Mouse (Mus musculus) embryonic facial prominence, embryonic 11.5 days (tissue): ENCODE results near the gene Mxra8. TPM values are rescaled to one million over a fixed set of nuclear protein-coding genes. Genes with fewer than 3 reads are reported as not detected.
A peak's percentile ranks its signal among the peaks of the same experiment; 100 is the strongest.

Source experiments
- ATAC-seq: fragments of 200-750 bp; cut with Nextera tagmentation; replicated peaks from 2 replicates; pipeline ENCODE4 v1.8.0; 2017; ENCODE audit warnings: low read depth; ENCODE audit not compliant: insufficient number of reproducible peaks, low FRiP score, low TSS enrichment
- DNase-seq: peaks from one replicate; pipeline ENCODE4 v3.0.0-alpha.2; 2015; ENCODE audit warnings: low spot score
- H3K27ac ChIP-seq: fragments of 300-500 bp; sonication (generic); replicated peaks from 2 replicates; pipeline ENCODE4 v1.5.1; 2014; ENCODE audit warnings: mild to moderate bottlenecking, low read depth, low read length, control low read depth
- H3K27me3 ChIP-seq: fragments of 300-500 bp; sonication (generic); 2 replicates; pipeline ENCODE4 v1.6.1; 2014; ENCODE audit warnings: mild to moderate bottlenecking, low read length, moderate library complexity, mixed read lengths; ENCODE audit not compliant: control insufficient read depth, insufficient read depth
- H3K36me3 ChIP-seq: fragments of 300-500 bp; sonication (generic); replicated peaks from 2 replicates; pipeline ENCODE4 v1.6.1; 2014; ENCODE audit warnings: low read depth, mild to moderate bottlenecking, low read length, moderate library complexity, mixed read lengths; ENCODE audit not compliant: control insufficient read depth, insufficient read depth
- H3K4me1 ChIP-seq: fragments of 300-500 bp; sonication (generic); 2 replicates; pipeline ENCODE4 v1.6.1; 2014; ENCODE audit warnings: low read length, mixed read lengths; ENCODE audit not compliant: control insufficient read depth, insufficient read depth
- H3K4me2 ChIP-seq: fragments of 300-500 bp; sonication (generic); 2 replicates; pipeline ENCODE4 v1.6.1; 2014; ENCODE audit warnings: low read depth, mild to moderate bottlenecking, control low read depth, low read length, moderate library complexity
- H3K4me3 ChIP-seq: fragments of 300-500 bp; sonication (generic); 2 replicates; pipeline ENCODE4 v1.5.1; 2014; ENCODE audit warnings: low read depth, low read length, control low read depth
- H3K9ac ChIP-seq: fragments of 300-500 bp; sonication (generic); replicated peaks from 2 replicates; pipeline ENCODE4 v1.6.1; 2014; ENCODE audit warnings: mild to moderate bottlenecking, control low read depth, low read length
- H3K9me3 ChIP-seq: fragments of 300-500 bp; sonication (generic); replicated peaks from 2 replicates; pipeline ENCODE4 v1.6.1; 2016; ENCODE audit warnings: mild to moderate bottlenecking, low read length, inconsistent platforms, mixed read lengths; ENCODE audit not compliant: control insufficient read depth
- WGBS: fragments of 180-500 bp; shearing (Covaris S2); extraction: QIAGEN DNeasy Blood & Tissue Kit; methylation state at CpG from one replicate; pipeline ENCODE4 v1.1.7; 2014; 5-methylcytosine and 5-hydroxymethylcytosine counted together
- polyA plus RNA-seq: library from polyadenylated mRNA; unstranded; fragments of >200 nt; fragmentation: Nextera tagmentation; extraction: Ambion mirVana; gene quantifications from 2 replicates; pipeline ENCODE4 v1.2.1, GENCODE M21; 2014

Gene Mxra8
- polyA plus RNA-seq, 1 experiment from 2014 or later: 38.2 TPM

- Histone ChIP-seq H3K27ac (no peak overlapping the region), H3K9ac (no peak overlapping the region), H3K4me1 (no peaks in the 10 kb centered on the region), H3K4me3 (no peak overlapping the region), H3K9me3 (no peaks in the 10 kb centered on the region), H3K36me3 (peaks cover 3% of the 10 kb centered on the region; the same call in 1 of the 2 replicates), H3K4me2 (no peak overlapping the region), H3K27me3 (no peaks in the 10 kb centered on the region)
- no peak for DNase-seq
- no peak for ATAC-seq
- 92% methylated on average over 12 of the region's 12 CpGs for WGBS
These were observed 15.5 kb downstream of the Mxra8 start for GRCm38 (mm10) chr4:155854991-155855390.

GRCm38 (mm10) chr4:155856071-155856470 is 16.6 kb downstream of the Mxra8 start:
- H3K4me2 ChIP-seq: no peak overlapping the region
- WGBS: 93% methylated on average over 12 of the region's 12 CpGs
- H3K4me1 ChIP-seq: no peaks in the 10 kb centered on the region
- no peak overlapping the region for H3K4me3 ChIP-seq
- H3K36me3 ChIP-seq: peaks cover 3% of the 10 kb centered on the region; the same call in 1 of the 2 replicates
- H3K27ac ChIP-seq: no peak overlapping the region
- ATAC-seq: no peak
- no peak for DNase-seq
- no peaks in the 10 kb centered on the region for H3K9me3 ChIP-seq
- H3K9ac ChIP-seq: no peak overlapping the region
- H3K27me3 ChIP-seq: no peaks in the 10 kb centered on the region

GRCm38 (mm10) chr4:155856881-155857280 is 17.4 kb downstream of the Mxra8 start:
- H3K36me3 ChIP-seq: peaks cover 3% of the 10 kb centered on the region; the same call in 1 of the 2 replicates
- no peak overlapping the region for H3K4me3 ChIP-seq
- 89% methylated on average over 3 of the region's 3 CpGs for WGBS

GRCm38 (mm10) chr4:155859318-155859717 is 19.8 kb downstream of the Mxra8 start:
- H3K9me3 ChIP-seq: no peaks in the 10 kb centered on the region
- no peaks in the 10 kb centered on the region for H3K4me1 ChIP-seq
- 18% methylated on average over 13 of the region's 13 CpGs for WGBS
- H3K4me3 ChIP-seq: no peak overlapping the region
- peak; percentile 24; the same call in 1 of the 2 replicates for ATAC-seq
- H3K4me2 ChIP-seq: no peak overlapping the region
- peaks cover 3% of the 10 kb centered on the region; the same call in 1 of the 2 replicates for H3K36me3 ChIP-seq
- H3K9ac ChIP-seq: no peak overlapping the region
- H3K27me3 ChIP-seq: no peaks in the 10 kb centered on the region
- no peak overlapping the region for H3K27ac ChIP-seq
- peak; percentile 86 for DNase-seq

More at GRCm38 (mm10) chr4:155856881-155857280, 17.4 kb downstream of the Mxra8 start:
- Histone ChIP-seq H3K27ac (no peak overlapping the region), H3K27me3 (no peaks in the 10 kb centered on the region), H3K4me1 (no peaks in the 10 kb centered on the region), H3K9ac (no peak overlapping the region), H3K4me2 (no peak overlapping the region), H3K9me3 (no peaks in the 10 kb centered on the region)
- DNase-seq (no peak), ATAC-seq (no peak)

- ATAC-seq (no peak), DNase-seq (no peak)
- Histone ChIP-seq H3K4me1 (no peaks in the 10 kb centered on the region), H3K4me2 (no peak overlapping the region), H3K4me3 (no peak overlapping the region), H3K27ac (no peak overlapping the region), H3K9me3 (no peaks in the 10 kb centered on the region), H3K36me3 (no peaks in the 10 kb centered on the region), H3K27me3 (no peaks in the 10 kb centered on the region), H3K9ac (no peak overlapping the region)
- WGBS: 91% methylated on average over 7 of the region's 7 CpGs
These were observed 22.3 kb downstream of the Mxra8 start for GRCm38 (mm10) chr4:155861787-155862186.

- no peaks in the 10 kb centered on the region for H3K36me3 ChIP-seq
- WGBS: 78% methylated on average over 5 of the region's 5 CpGs
These were observed 23.5 kb downstream of the Mxra8 start, which contains the start of gene Tas1r3 for GRCm38 (mm10) chr4:155863001-155863400. TSS of gene Tas1r3 (minus strand) at chr4:155863362.

GRCm38 (mm10) chr4:155868614-155869298 is 29.3 kb downstream of the Mxra8 start:
- H3K36me3 ChIP-seq: no peaks in the 10 kb centered on the region; the same call in 1 of the 2 replicates
- no peaks in the 10 kb centered on the region for H3K27me3 ChIP-seq
- peak overlapping the region; percentile 86 for H3K4me3 ChIP-seq
- no peaks in the 10 kb centered on the region for H3K9me3 ChIP-seq
- H3K9ac ChIP-seq: peak overlapping the region; percentile 50
- DNase-seq (no peak), ATAC-seq (peak; percentile 61; the same call in 1 of the 2 replicates)
- 8% methylated on average over 22 of the region's 22 CpGs for WGBS
- H3K4me1 ChIP-seq: no peaks in the 10 kb centered on the region
- no peak overlapping the region for H3K27ac ChIP-seq
- H3K4me2 ChIP-seq: peak overlapping the region; percentile 68

More at GRCm38 (mm10) chr4:155863001-155863400, 23.5 kb downstream of the Mxra8 start, which contains the start of gene Tas1r3:
- Histone ChIP-seq H3K4me2 (no peak within 1 kb of the TSS), H3K4me3 (no peak within 1 kb of the TSS), H3K9ac (no peak within 1 kb of the TSS), H3K9me3 (no peaks in the 10 kb centered on the region), H3K4me1 (no peaks in the 10 kb centered on the region), H3K27ac (no peak within 1 kb of the TSS), H3K27me3 (no peaks in the 10 kb centered on the region)
- no peak for DNase-seq
- no peak for ATAC-seq

- Histone ChIP-seq H3K9ac (peak within 1 kb of the TSS; percentile 87), H3K4me2 (peak within 1 kb of the TSS; percentile 68), H3K36me3 (no peaks in the 10 kb centered on the region; the same call in 1 of the 2 replicates), H3K27me3 (no peaks in the 10 kb centered on the region), H3K9me3 (no peaks in the 10 kb centered on the region), H3K4me1 (no peaks in the 10 kb centered on the region), H3K4me3 (peak within 1 kb of the TSS; percentile 86), H3K27ac (no peak within 1 kb of the TSS)
- DNase-seq (peak; percentile 96), ATAC-seq (peak; percentile 94)
- under 1% methylated on average over 63 of the region's 63 CpGs for whole genome bisulfite sequencing
These were observed 30.0 kb downstream of the Mxra8 start, which contains the start of the genes Cptp and Ints11 for GRCm38 (mm10) chr4:155869317-155870033. TSS of gene Cptp (minus strand) at chr4:155869440. TSS of gene Ints11 (plus strand) at chr4:155869546.
